Mouse (Mus musculus): ENCODE measurements around the gene Atg9a. TPM values are rescaled to one million over a fixed set of nuclear protein-coding genes. Genes with fewer than 3 reads are reported as not detected.
"Not testable (repeated sequence)": the region's sequence is repeated elsewhere in the genome, so short reads cannot be mapped to it uniquely, and the experiment has no call there.

The Atg9a gene
- total and polyA plus RNA-seq, 3 experiments, result 4.4 to 15.6 (median 12.9) TPM

DNA sequence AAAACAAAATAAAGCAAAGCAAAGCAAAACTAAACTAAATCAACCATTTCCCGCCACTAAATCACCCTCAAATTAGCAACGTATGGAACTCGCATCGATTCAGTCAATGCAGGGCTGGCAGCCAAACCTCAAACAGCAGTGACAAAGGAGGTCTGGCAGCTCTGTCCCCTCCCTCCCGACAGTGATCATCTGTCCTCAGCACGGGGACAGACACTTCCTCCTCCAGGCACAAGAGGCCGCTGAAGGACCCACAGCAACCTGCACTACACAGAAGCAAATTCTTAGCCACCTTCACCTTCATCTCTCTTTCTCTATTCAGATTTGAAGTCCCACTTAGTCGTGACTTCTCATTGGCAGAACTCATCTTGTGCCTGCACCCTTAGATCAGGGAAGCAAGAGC is 42.6 kb upstream of the Atg9a start (continued):
- TF ChIP-seq EP300 (IDR thresholded peaks at IDR 0.05; ENCODE audit: low read length) (no peak), NELFE (IDR thresholded peaks at IDR 0.05; ENCODE audit: low read depth, low read length) (0 out of 2 replicates have a peak, but pooled peaks have one; percentile 44)

DNA sequence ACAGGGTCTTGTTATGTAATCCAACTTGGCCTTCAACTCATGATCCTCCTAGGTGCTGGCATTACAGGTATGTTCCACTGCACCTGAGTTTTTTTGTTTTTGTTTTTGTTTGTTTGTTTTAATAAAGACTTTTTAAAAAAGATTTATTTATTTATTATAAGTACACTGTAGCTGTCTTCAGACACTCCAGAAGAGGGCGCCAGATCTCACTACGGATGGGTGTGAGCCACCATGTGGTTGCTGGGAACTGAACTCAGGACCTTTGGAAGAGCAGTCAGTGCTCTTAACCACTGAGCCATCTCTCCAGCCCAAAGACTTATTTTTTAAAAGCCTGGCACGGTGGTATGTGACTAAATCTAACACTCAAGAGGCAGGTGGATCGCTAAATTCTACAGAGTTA is 40.5 kb upstream of the Atg9a start:
- H3K4me2 ChIP-seq (ENCODE audit: insufficient read depth, low read depth, poor library complexity, severe bottlenecking); H3K27me3 ChIP-seq (replicated peaks); dilution Hi-C loops (cut with MboI; ENCODE audit: extremely low pct_ligation_motif_present, extremely low pct_unique_long_range_greater_than_20kb, low sequenced_read_pairs); H3K79me2 ChIP-seq (replicated peaks; ENCODE audit: control insufficient read depth, extremely low read depth, insufficient read depth, poor library complexity, severe bottlenecking); H3K9ac ChIP-seq (ENCODE audit: insufficient read depth, low read depth); H3K27ac ChIP-seq (ENCODE audit: insufficient read depth, low read depth); H3K9me3 ChIP-seq (replicated peaks; ENCODE audit: low read length); H3K36me3 ChIP-seq (replicated peaks in 1 of 2; ENCODE audit: control insufficient read depth in 1 of 2, insufficient read depth in 1 of 2, low read length in 1 of 2); H3K4me3 ChIP-seq (replicated peaks in 1 of 3; ENCODE audit: low read depth in 2 of 3, low read length in 2 of 3, poor library complexity in 1 of 3); DNase-seq (ENCODE audit: extremely low read depth); in situ Hi-C loops (cut with MboI; ENCODE audit: low pct_ligation_motif_present, low pct_unique_long_range_greater_than_20kb, low sequenced_read_pairs): not testable (repeated sequence)
- TF ChIP-seq CTCF (conservative IDR thresholded peaks at IDR 0.05 in 1 of 2, IDR thresholded peaks at IDR 0.05 in 1 of 2; ENCODE audit: low read depth in 2 of 2, low read length in 2 of 2), result peak in 1 of 2 experiments; percentile 32; a peak in 1 of 4 replicates
- peaks cover 11 to 38% of the 10 kb centered on the region in 2 experiments for H3K4me1 ChIP-seq (ENCODE audit: control insufficient read depth in 1 of 2, insufficient read depth in 2 of 2)

DNA sequence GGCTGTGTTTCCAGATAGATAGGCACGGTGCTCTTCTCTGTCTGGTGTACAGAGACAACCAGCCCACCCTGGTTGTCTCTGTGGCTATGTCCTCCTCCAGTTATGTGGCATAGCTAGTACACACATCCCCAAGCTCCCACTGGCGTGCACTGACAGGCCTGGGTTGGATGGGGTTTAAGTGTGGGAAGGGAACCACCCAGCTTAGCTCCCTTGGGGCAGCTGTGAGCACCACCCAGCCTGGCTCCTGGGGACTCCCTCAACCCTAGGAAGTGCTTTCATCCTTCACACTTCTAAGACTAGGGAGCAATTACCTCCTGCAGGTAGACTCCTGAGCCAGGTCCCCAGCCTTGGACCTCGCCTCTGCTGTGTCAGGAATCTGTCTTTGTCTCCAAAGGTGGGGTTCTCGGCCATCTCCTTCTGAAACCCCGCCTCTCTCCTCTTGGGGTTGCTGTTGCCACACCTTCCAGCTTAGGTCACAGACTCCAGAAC is 39.7 kb upstream of the Atg9a start, which contains the start of gene A630095N17Rik:
TSS of gene A630095N17Rik (minus strand) at position 439 of the 489 bp plus-strand sequence.
- Histone ChIP-seq H3K27me3 (replicated peaks) (peaks cover 5% of the 10 kb centered on the region), H3K36me3 (replicated peaks in 1 of 2; ENCODE audit: control insufficient read depth in 1 of 2, insufficient read depth in 1 of 2, low read length in 1 of 2) (no peaks in the 10 kb centered on the region), H3K4me2 (ENCODE audit: insufficient read depth, low read depth, poor library complexity, severe bottlenecking) (no peak within 1 kb of the TSS), H3K79me2 (replicated peaks; ENCODE audit: control insufficient read depth, extremely low read depth, insufficient read depth, poor library complexity, severe bottlenecking) (no peaks in the 10 kb centered on the region), H3K4me1 (ENCODE audit: control insufficient read depth in 1 of 2, insufficient read depth in 2 of 2) (peaks cover 11 to 31% of the 10 kb centered on the region in 2 experiments), H3K4me3 (replicated peaks in 1 of 3; ENCODE audit: low read depth in 2 of 3, low read length in 2 of 3, poor library complexity in 1 of 3) (no peak within 1 kb of the TSS), H3K9me3 (replicated peaks; ENCODE audit: low read length) (no peaks in the 10 kb centered on the region), H3K9ac (ENCODE audit: insufficient read depth, low read depth) (no peak within 1 kb of the TSS), H3K27ac (ENCODE audit: insufficient read depth, low read depth) (no peak within 1 kb of the TSS)
- in situ Hi-C loops (cut with MboI; ENCODE audit: low pct_ligation_motif_present, low pct_unique_long_range_greater_than_20kb, low sequenced_read_pairs) (no loop called here), dilution Hi-C loops (cut with MboI; ENCODE audit: extremely low pct_ligation_motif_present, extremely low pct_unique_long_range_greater_than_20kb, low sequenced_read_pairs) (no loop called here)
- no peak for DNase-seq (ENCODE audit: extremely low read depth)
- TF ChIP-seq TCF12 (IDR thresholded peaks at IDR 0.05; ENCODE audit: low read depth, low read length) (no peak), BHLHE40 (IDR thresholded peaks at IDR 0.05; ENCODE audit: low read depth, low read length) (no peak)

DNA sequence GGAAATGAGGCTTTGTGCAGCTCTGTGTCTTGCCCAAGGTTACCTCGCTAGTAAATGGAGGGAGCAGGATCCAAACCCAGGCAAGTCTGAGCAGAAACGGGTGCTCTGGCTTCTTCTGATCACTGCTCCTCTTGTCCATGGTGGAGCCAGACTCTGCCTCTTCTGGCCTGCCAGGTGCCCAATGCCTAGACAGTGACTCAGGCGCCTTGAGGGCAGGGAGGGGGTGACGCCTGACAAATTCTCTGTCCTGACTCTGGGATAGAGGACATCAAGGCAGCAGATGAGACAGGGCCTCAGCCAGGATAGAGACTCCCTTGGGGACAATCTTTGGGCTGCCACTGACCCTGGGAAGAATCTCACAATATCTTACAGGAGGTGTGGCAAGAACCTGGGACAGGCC is 39.2 kb upstream of the Atg9a start:
- no peak overlapping the region for H3K4me3 ChIP-seq (replicated peaks in 1 of 3; ENCODE audit: low read depth in 2 of 3, low read length in 2 of 3, poor library complexity in 1 of 3)
- dilution Hi-C loops (cut with MboI; ENCODE audit: extremely low pct_ligation_motif_present, extremely low pct_unique_long_range_greater_than_20kb, low sequenced_read_pairs) (no loop called here), in situ Hi-C loops (cut with MboI; ENCODE audit: low pct_ligation_motif_present, low pct_unique_long_range_greater_than_20kb, low sequenced_read_pairs) (no loop called here)
- no peak for DNase-seq (ENCODE audit: extremely low read depth)
- H3K27ac ChIP-seq (ENCODE audit: insufficient read depth, low read depth), result no peak overlapping the region
- H3K36me3 ChIP-seq (replicated peaks in 1 of 2; ENCODE audit: control insufficient read depth in 1 of 2, insufficient read depth in 1 of 2, low read length in 1 of 2), result no peaks in the 10 kb centered on the region
- H3K4me1 ChIP-seq (ENCODE audit: control insufficient read depth in 1 of 2, insufficient read depth in 2 of 2), result peaks cover 11 to 31% of the 10 kb centered on the region in 2 experiments
- TF ChIP-seq PAX5 (IDR thresholded peaks at IDR 0.05; ENCODE audit: low read length) (no peak), E2F4 (IDR thresholded peaks at IDR 0.05; ENCODE audit: insufficient replicate concordance, low read depth, low read length) (no peak), CTCF (conservative IDR thresholded peaks at IDR 0.05 in 1 of 2, IDR thresholded peaks at IDR 0.05 in 1 of 2; ENCODE audit: low read depth in 2 of 2, low read length in 2 of 2) (no peak), TBP (conservative IDR thresholded peaks at IDR 0.05; ENCODE audit: low read depth, low read length) (no peak), IRF4 (IDR thresholded peaks at IDR 0.05; ENCODE audit: low read depth, low read length) (no peak), ZC3H11A (IDR thresholded peaks at IDR 0.05; ENCODE audit: low read depth, low read length) (no peak), NRF1 (IDR thresholded peaks at IDR 0.05; ENCODE audit: low read depth, low read length) (no peak), RAD21 (IDR thresholded peaks at IDR 0.05; ENCODE audit: low read depth, low read length) (no peak), ZNF384 (IDR thresholded peaks at IDR 0.05; ENCODE audit: low read depth, low read length) (no peak), JUND (conservative IDR thresholded peaks at IDR 0.05; ENCODE audit: low read depth, low read length) (no peak), SIN3A (IDR thresholded peaks at IDR 0.05; ENCODE audit: low read length) (no peak), CHD2 (IDR thresholded peaks at IDR 0.05; ENCODE audit: low read length) (no peak), JUN (IDR thresholded peaks at IDR 0.05; ENCODE audit: insufficient read depth, low read depth, low read length) (no peak), MYC (IDR thresholded peaks at IDR 0.05; ENCODE audit: low read depth, low read length) (no peak), TCF12 (IDR thresholded peaks at IDR 0.05; ENCODE audit: low read depth, low read length) (no peak), RCOR1 (conservative IDR thresholded peaks at IDR 0.05; ENCODE audit: low read depth, low read length) (no peak)
- H3K79me2 ChIP-seq (replicated peaks; ENCODE audit: control insufficient read depth, extremely low read depth, insufficient read depth, poor library complexity, severe bottlenecking), result no peaks in the 10 kb centered on the region
- H3K9ac ChIP-seq (ENCODE audit: insufficient read depth, low read depth), result no peak overlapping the region
- H3K27me3 ChIP-seq (replicated peaks), result peaks cover 6% of the 10 kb centered on the region
- H3K4me2 ChIP-seq (ENCODE audit: insufficient read depth, low read depth, poor library complexity, severe bottlenecking), result no peak overlapping the region
- H3K9me3 ChIP-seq (replicated peaks; ENCODE audit: low read length), result no peaks in the 10 kb centered on the region
